Mouse (Mus musculus) stomach, embryonic 15.5 days (tissue): ENCODE measurements around the gene Lrg1. TPM values are rescaled to one million over a fixed set of nuclear protein-coding genes. Genes with fewer than 3 reads are reported as not detected.

ENCODE experiments used
- ATAC-seq: fragments of 200-750 bp; cut with Nextera tagmentation; 2 replicates; pipeline ENCODE4 v1.8.0; 2017; ENCODE audit warnings: low read depth, moderate number of reproducible peaks, moderate TSS enrichment; ENCODE audit not compliant: insufficient read depth, low FRiP score
- H3K27ac ChIP-seq: fragments of 300-500 bp; sonication (generic); 2 replicates; pipeline ENCODE4 v1.5.1; 2015; ENCODE audit warnings: mild to moderate bottlenecking, inconsistent platforms
- H3K27me3 ChIP-seq: fragments of 300-500 bp; sonication (generic); replicated peaks from 2 replicates; pipeline ENCODE4 v1.6.1; 2015; ENCODE audit warnings: inconsistent platforms
- H3K36me3 ChIP-seq: fragments of 300-500 bp; sonication (generic); 2 replicates; pipeline ENCODE4 v1.6.1; 2015; ENCODE audit warnings: inconsistent platforms
- H3K4me1 ChIP-seq: fragments of 300-500 bp; sonication (generic); 2 replicates; pipeline ENCODE4 v1.6.1; 2015; ENCODE audit warnings: inconsistent platforms
- H3K4me2 ChIP-seq: fragments of 300-500 bp; sonication (generic); 2 replicates; pipeline ENCODE4 v1.6.1; 2015; ENCODE audit warnings: mild to moderate bottlenecking, inconsistent platforms
- H3K4me3 ChIP-seq: fragments of 300-500 bp; sonication (generic); replicated peaks from 2 replicates; pipeline ENCODE4 v1.5.1; 2015; ENCODE audit warnings: inconsistent platforms
- H3K9ac ChIP-seq: fragments of 300-500 bp; sonication (generic); 2 replicates; pipeline ENCODE4 v1.6.1; 2015; ENCODE audit warnings: inconsistent platforms
- H3K9me3 ChIP-seq: fragments of 300-500 bp; sonication (generic); 2 replicates; pipeline ENCODE4 v1.6.1; 2016; ENCODE audit warnings: inconsistent platforms
- WGBS: fragments of 180-500 bp; shearing (Covaris S2); methylation state at CpG from one replicate; pipeline ENCODE4 v1.1.7; 2015; 5-methylcytosine and 5-hydroxymethylcytosine counted together
- polyA plus RNA-seq: library from polyadenylated mRNA; unstranded; fragments of >200 nt; fragmentation: Nextera tagmentation; extraction: Ambion mirVana; gene quantifications from 2 replicates; pipeline ENCODE4 v1.2.1, GENCODE M21; 2015

Lrg1 gene
- polyA plus RNA-seq, 1 experiment from 2014 or later, result 1.6 TPM

GRCm38 (mm10) chr17:56134463-56134971 is 12.7 kb upstream of the Lrg1 start:
- H3K4me2 ChIP-seq, result peak overlapping the region; percentile 77
- peak overlapping the region; percentile 26 for H3K27ac ChIP-seq
- H3K36me3 ChIP-seq, result no peaks in the 10 kb centered on the region
- no peak overlapping the region for H3K9ac ChIP-seq
- peaks cover 28% of the 10 kb centered on the region for H3K4me1 ChIP-seq
- peak; percentile 24 for ATAC-seq
- H3K9me3 ChIP-seq, result no peaks in the 10 kb centered on the region
- WGBS, result 2% methylated on average over 27 of the region's 27 CpGs
- peak overlapping the region; percentile 35 for H3K4me3 ChIP-seq
- peaks cover 16% of the 10 kb centered on the region for H3K27me3 ChIP-seq

GRCm38 (mm10) chr17:56133457-56134363 is 11.9 kb upstream of the Lrg1 start:
- 16% methylated on average over 21 of the region's 21 CpGs for WGBS
- peaks cover 8% of the 10 kb centered on the region for H3K27me3 ChIP-seq
- H3K9ac ChIP-seq, result no peak overlapping the region
- ATAC-seq, result peak; percentile 80
- H3K4me1 ChIP-seq, result peaks cover 24% of the 10 kb centered on the region
- no peaks in the 10 kb centered on the region for H3K36me3 ChIP-seq
- peak overlapping the region; percentile 70 for H3K27ac ChIP-seq
- H3K4me3 ChIP-seq, result peak overlapping the region; percentile 35
- H3K4me2 ChIP-seq, result peak overlapping the region; percentile 77
- H3K9me3 ChIP-seq, result no peaks in the 10 kb centered on the region

- Histone ChIP-seq H3K36me3 (no peaks in the 10 kb centered on the region), H3K9ac (no peak overlapping the region), H3K9me3 (no peaks in the 10 kb centered on the region), H3K4me3 (no peak overlapping the region), H3K4me1 (peaks cover 20% of the 10 kb centered on the region), H3K27ac (no peak overlapping the region), H3K4me2 (peak overlapping the region; percentile 34; the same call in 1 of the 2 replicates), H3K27me3 (no peaks in the 10 kb centered on the region)
- ATAC-seq, result no peak
- WGBS, result 6% methylated on average over 14 of the region's 14 CpGs
These were observed 10.9 kb upstream of the Lrg1 start for GRCm38 (mm10) chr17:56132661-56133060.

GRCm38 (mm10) chr17:56131814-56132213 is 10.0 kb upstream of the Lrg1 start:
- WGBS, result 40% methylated on average over 7 of the region's 7 CpGs
- H3K9me3 ChIP-seq, result no peaks in the 10 kb centered on the region
- no peak for ATAC-seq

GRCm38 (mm10) chr17:56131136-56131535 is 9.3 kb upstream of the Lrg1 start:
- Histone ChIP-seq H3K4me2 (no peak overlapping the region), H3K36me3 (no peaks in the 10 kb centered on the region), H3K4me3 (no peak overlapping the region), H3K4me1 (peaks cover 20% of the 10 kb centered on the region), H3K9ac (no peak overlapping the region), H3K9me3 (no peaks in the 10 kb centered on the region), H3K27me3 (no peaks in the 10 kb centered on the region), H3K27ac (no peak overlapping the region)
- WGBS, result 92% methylated on average over 10 of the region's 10 CpGs
- ATAC-seq, result no peak

More at GRCm38 (mm10) chr17:56131814-56132213, 10.0 kb upstream of the Lrg1 start:
- Histone ChIP-seq H3K4me2 (no peak overlapping the region), H3K4me3 (no peak overlapping the region), H3K27ac (no peak overlapping the region), H3K4me1 (peaks cover 20% of the 10 kb centered on the region), H3K9ac (no peak overlapping the region), H3K36me3 (no peaks in the 10 kb centered on the region), H3K27me3 (no peaks in the 10 kb centered on the region)

GRCm38 (mm10) chr17:56128246-56128645 is 6.4 kb upstream of the Lrg1 start:
- Histone ChIP-seq H3K9ac (no peak overlapping the region), H3K9me3 (no peaks in the 10 kb centered on the region), H3K4me2 (no peak overlapping the region), H3K36me3 (no peaks in the 10 kb centered on the region), H3K4me3 (no peak overlapping the region), H3K27ac (no peak overlapping the region), H3K4me1 (peaks cover 16% of the 10 kb centered on the region), H3K27me3 (peaks cover 15% of the 10 kb centered on the region)
- no peak for ATAC-seq
- 78% methylated on average over 15 of the region's 15 CpGs for WGBS

GRCm38 (mm10) chr17:56126175-56126574 is 4.4 kb upstream of the Lrg1 start:
- Histone ChIP-seq H3K36me3 (no peaks in the 10 kb centered on the region), H3K9me3 (no peaks in the 10 kb centered on the region), H3K27me3 (peaks cover 29% of the 10 kb centered on the region), H3K27ac (no peak overlapping the region), H3K4me1 (peaks cover 12% of the 10 kb centered on the region), H3K4me2 (no peak overlapping the region), H3K4me3 (no peak overlapping the region), H3K9ac (no peak overlapping the region)
- no peak for ATAC-seq
- 72% methylated on average over 11 of the region's 11 CpGs for WGBS

GRCm38 (mm10) chr17:56125276-56125630 is 3.5 kb upstream of the Lrg1 start:
- Histone ChIP-seq H3K9me3 (no peaks in the 10 kb centered on the region), H3K4me3 (no peak overlapping the region), H3K36me3 (no peaks in the 10 kb centered on the region), H3K27ac (no peak overlapping the region), H3K4me1 (peaks cover 16% of the 10 kb centered on the region), H3K9ac (no peak overlapping the region), H3K4me2 (no peak overlapping the region), H3K27me3 (peaks cover 38% of the 10 kb centered on the region)
- WGBS, result 89% methylated on average over 4 of the region's 4 CpGs
- ATAC-seq, result no peak

GRCm38 (mm10) chr17:56124377-56125275 is 2.8 kb upstream of the Lrg1 start:
- ATAC-seq, result peak; percentile 7; the same call in 1 of the 2 replicates
- no peaks in the 10 kb centered on the region for H3K9me3 ChIP-seq

GRCm38 (mm10) chr17:56123681-56124340 is 2.0 kb upstream of the Lrg1 start:
- Histone ChIP-seq H3K36me3 (no peaks in the 10 kb centered on the region), H3K27ac (no peak overlapping the region), H3K9ac (peak overlapping the region; percentile 20), H3K27me3 (peaks cover 51% of the 10 kb centered on the region), H3K4me1 (peaks cover 25% of the 10 kb centered on the region), H3K9me3 (no peaks in the 10 kb centered on the region), H3K4me2 (peak overlapping the region; percentile 78), H3K4me3 (peak overlapping the region; percentile 45)
- no peak for ATAC-seq
- 42% methylated on average over 59 of the region's 59 CpGs for WGBS

More at GRCm38 (mm10) chr17:56124377-56125275, 2.8 kb upstream of the Lrg1 start:
- Histone ChIP-seq H3K4me1 (peaks cover 23% of the 10 kb centered on the region), H3K4me2 (peak overlapping the region; percentile 78), H3K9ac (peak overlapping the region; percentile 20), H3K36me3 (no peaks in the 10 kb centered on the region), H3K4me3 (peak overlapping the region; percentile 45), H3K27me3 (peaks cover 44% of the 10 kb centered on the region), H3K27ac (no peak overlapping the region)
- WGBS, result 13% methylated on average over 59 of the region's 59 CpGs

GRCm38 (mm10) chr17:56123161-56123560 is 1.4 kb upstream of the Lrg1 start:
- Histone ChIP-seq H3K4me1 (peaks cover 25% of the 10 kb centered on the region), H3K4me2 (no peak overlapping the region), H3K27me3 (peaks cover 55% of the 10 kb centered on the region), H3K9ac (no peak overlapping the region), H3K4me3 (no peak overlapping the region), H3K27ac (no peak overlapping the region), H3K36me3 (no peaks in the 10 kb centered on the region), H3K9me3 (no peaks in the 10 kb centered on the region)
- ATAC-seq, result no peak
- 88% methylated on average over 12 of the region's 12 CpGs for WGBS
